Mouse (Mus musculus) lung, embryonic 14.5 days (tissue): Measurements from ENCODE around the gene Clcn6. TPM values are rescaled to one million over a fixed set of nuclear protein-coding genes. Genes with fewer than 3 reads are reported as not detected.

ENCODE experiments used
- ATAC-seq: fragments of 200-750 bp; cut with Nextera tagmentation; 2 replicates; pipeline ENCODE4 v1.8.0; 2017; ENCODE audit warnings: mild to moderate bottlenecking, moderate TSS enrichment, moderate library complexity; ENCODE audit not compliant: insufficient read depth
- DNase-seq: peaks from one replicate; pipeline ENCODE4 v3.0.0-alpha.2; 2015
- H3K27ac ChIP-seq: fragments of 300-500 bp; sonication (generic); 2 replicates; pipeline ENCODE4 v1.5.1; 2014; ENCODE audit warnings: low read depth, mild to moderate bottlenecking, moderate library complexity
- H3K27me3 ChIP-seq: fragments of 300-500 bp; sonication (generic); 2 replicates; pipeline ENCODE4 v1.6.1; 2014; ENCODE audit warnings: low read length, control low read depth; ENCODE audit not compliant: insufficient read depth
- H3K36me3 ChIP-seq: fragments of 300-500 bp; sonication (generic); 2 replicates; pipeline ENCODE4 v1.6.1; 2014; ENCODE audit warnings: control low read depth; ENCODE audit not compliant: insufficient read depth
- H3K4me1 ChIP-seq: fragments of 300-500 bp; sonication (generic); 2 replicates; pipeline ENCODE4 v1.6.1; 2014; ENCODE audit warnings: antibody characterized with exemption, control low read depth; ENCODE audit not compliant: insufficient read depth
- H3K4me2 ChIP-seq: fragments of 300-500 bp; sonication (generic); 2 replicates; pipeline ENCODE4 v1.6.1; 2014; ENCODE audit warnings: mild to moderate bottlenecking
- H3K4me3 ChIP-seq: fragments of 300-500 bp; sonication (generic); 2 replicates; pipeline ENCODE4 v1.5.1; 2014; ENCODE audit warnings: low read depth, low read length
- H3K9ac ChIP-seq: fragments of 300-500 bp; sonication (generic); 2 replicates; pipeline ENCODE4 v1.6.1; 2014
- H3K9me3 ChIP-seq: fragments of 300-500 bp; sonication (generic); 2 replicates; pipeline ENCODE4 v1.6.1; 2016; ENCODE audit warnings: low read depth, low read length, control low read depth
- CTCF ChIP-seq: IDR thresholded peaks from 2 replicates; pipeline ENCODE4 v1.5.1; 2016; ENCODE audit warnings: antibody characterized with exemption, low read depth
- whole genome bisulfite sequencing: fragments of 180-500 bp; shearing (Covaris S2); extraction: QIAGEN DNeasy Blood & Tissue Kit; methylation state at CpG from one replicate; pipeline ENCODE4 v1.1.7; 2014; 5-methylcytosine and 5-hydroxymethylcytosine counted together
- polyA plus RNA-seq: library from polyadenylated mRNA; unstranded; fragments of >200 nt; fragmentation: Nextera tagmentation; extraction: Ambion mirVana; gene quantifications from 2 replicates; pipeline ENCODE4 v1.2.1, GENCODE M21; 2014

Clcn6 gene
- polyA plus RNA-seq, 1 experiment from 2014 or later = 4.2 TPM

GRCm38 (mm10) chr4:147959881-147960831 is 78.5 kb downstream of the Clcn6 start:
- no peaks in the 10 kb centered on the region for H3K9me3 ChIP-seq
- no peak overlapping the region for H3K27ac ChIP-seq

GRCm38 (mm10) chr4:147957141-147957540 is 81.5 kb downstream of the Clcn6 start:
- H3K27ac ChIP-seq = no peak overlapping the region
- DNase-seq = peak; percentile 80
- WGBS = 39% methylated on average over 11 of the region's 11 CpGs
- no peaks in the 10 kb centered on the region for H3K9me3 ChIP-seq
- H3K4me1 ChIP-seq = no peaks in the 10 kb centered on the region
- H3K27me3 ChIP-seq = no peaks in the 10 kb centered on the region
- H3K4me3 ChIP-seq = no peak overlapping the region
- H3K9ac ChIP-seq = no peak overlapping the region
- no peak overlapping the region for H3K4me2 ChIP-seq
- no peak for ATAC-seq
- no peak for TF ChIP-seq CTCF
- no peaks in the 10 kb centered on the region for H3K36me3 ChIP-seq

More at GRCm38 (mm10) chr4:147959881-147960831, 78.5 kb downstream of the Clcn6 start:
- Histone ChIP-seq H3K27me3 (no peaks in the 10 kb centered on the region), H3K9ac (no peak overlapping the region), H3K4me3 (no peak overlapping the region), H3K4me1 (no peaks in the 10 kb centered on the region), H3K4me2 (no peak overlapping the region), H3K36me3 (no peaks in the 10 kb centered on the region)
- TF ChIP-seq CTCF = peak; percentile 71
- 34% methylated on average over 6 of the region's 6 CpGs for WGBS
- ATAC-seq (peak; percentile 56), DNase-seq (peak; percentile 79)

Other genes with a start within 250 kb of the Clcn6 start
- 6.9 and 8.6 TPM in 2 replicates for gene Zfp984, start 229.0 kb downstream of the Clcn6 start, polyA plus RNA-seq
- 4.5 and 6.6 TPM in 2 replicates for gene Zfp933, start 190.5 kb downstream of the Clcn6 start, polyA plus RNA-seq
- 32.7 and 39.1 TPM in 2 replicates for gene Miip, start 170.0 kb downstream of the Clcn6 start, polyA plus RNA-seq
- gene Fv1, start 169.8 kb downstream of the Clcn6 start, polyA plus RNA-seq = 9.5 and 11.5 TPM in 2 replicates
- 31.7 and 32.6 TPM in 2 replicates for gene Mfn2, start 134.1 kb downstream of the Clcn6 start, polyA plus RNA-seq
- gene Plod1, start 102.1 kb downstream of the Clcn6 start, polyA plus RNA-seq = 40.0 and 42.4 TPM in 2 replicates
- 20.2 and 22.5 TPM in 2 replicates for gene 2510039O18Rik, start 97.9 kb downstream of the Clcn6 start, polyA plus RNA-seq
- gene Nppb, start 53.0 kb downstream of the Clcn6 start, polyA plus RNA-seq = not detected in 2 replicates
- 17.4 TPM in 1 of 2 replicates, not detected in the other for gene Nppa, start 38.1 kb downstream of the Clcn6 start, polyA plus RNA-seq
- 18.7 and 20.4 TPM in 2 replicates for gene Mthfr, start 256 bp upstream of the Clcn6 start, polyA plus RNA-seq
- 11.6 and 14.2 TPM in 2 replicates for gene Agtrap, start 49.2 kb upstream of the Clcn6 start, polyA plus RNA-seq
- gene Mad2l2, start 91.6 kb upstream of the Clcn6 start, polyA plus RNA-seq = 60.2 and 61.1 TPM in 2 replicates
- not detected in 2 replicates for gene Draxin, start 91.9 kb upstream of the Clcn6 start, polyA plus RNA-seq
- gene Fbxo6, start 113.3 kb upstream of the Clcn6 start, polyA plus RNA-seq = 10.8 and 12.3 TPM in 2 replicates
- gene Fbxo44, start 121.7 kb upstream of the Clcn6 start, polyA plus RNA-seq = 9.3 and 11.0 TPM in 2 replicates
- 0.72 and 1.1 TPM in 2 replicates for gene Fbxo2, start 121.8 kb upstream of the Clcn6 start, polyA plus RNA-seq
- 0.18 TPM in 2 replicates for gene Disp3, start 249.1 kb upstream of the Clcn6 start, polyA plus RNA-seq